Mouse (Mus musculus) thymus, adult 2 months (tissue): ENCODE data around the gene Gstcd.

ENCODE experiments used
- CTCF ChIP-seq: fragments of 200-500 bp; IDR thresholded peaks from 2 replicates; pipeline ENCODE4 v1.5.1; 2012; ENCODE audit warnings: mild to moderate bottlenecking, control low read depth, low read length, moderate library complexity, borderline replicate concordance; ENCODE audit not compliant: control insufficient read depth, poor library complexity, insufficient read depth; ENCODE audit errors: extremely low read depth
- POLR2A ChIP-seq: fragments of 200-500 bp; IDR thresholded peaks from 2 replicates; pipeline ENCODE4 v1.6.1; 2012; ENCODE audit warnings: mild to moderate bottlenecking, low read length, control low read depth, moderate library complexity; ENCODE audit not compliant: control insufficient read depth, poor library complexity, insufficient read depth; ENCODE audit errors: extremely low read depth

- no peak for TF ChIP-seq CTCF
- TF ChIP-seq POLR2A: no peak
Observed at GRCm38 (mm10) chr3:133075560-133075959, 16.3 kb downstream of the Gstcd start.
